Mouse (Mus musculus): Measurements from ENCODE around the gene Cfap97d2. TPM values are rescaled to one million over a fixed set of nuclear protein-coding genes. Genes with fewer than 3 reads are reported as not detected.

The Cfap97d2 gene
- total RNA-seq, 2 experiments from 2014 or later: not detected

Other genes with a start within 250 kb of the Cfap97d2 start
- gene Gas6, start 211.4 kb upstream of the Cfap97d2 start, total RNA-seq (2014; fragmentation: Nextera tagmentation): not detected in 2 replicates
- gene Gas6, start 211.4 kb upstream of the Cfap97d2 start, total RNA-seq (2017): 1.3 TPM in 1 of 2 replicates, not detected in the other
- gene 1700029H14Rik, start 143.4 kb upstream of the Cfap97d2 start, total RNA-seq (2014; fragmentation: Nextera tagmentation): not detected in 2 replicates
- gene 1700029H14Rik, start 143.4 kb upstream of the Cfap97d2 start, total RNA-seq (2017): not detected in 2 replicates
- 34.4 and 36.2 TPM in 2 replicates for gene Rasa3, start 28.3 kb upstream of the Cfap97d2 start, total RNA-seq (2014; fragmentation: Nextera tagmentation)
- 25.9 and 43.0 TPM in 2 replicates for gene Rasa3, start 28.3 kb upstream of the Cfap97d2 start, total RNA-seq (2017)
- gene Cdc16, start 51.8 kb downstream of the Cfap97d2 start, total RNA-seq (2014; fragmentation: Nextera tagmentation): 48.8 and 72.3 TPM in 2 replicates
- gene Cdc16, start 51.8 kb downstream of the Cfap97d2 start, total RNA-seq (2017): 52.0 and 55.6 TPM in 2 replicates
- 19.9 and 29.4 TPM in 2 replicates for gene Upf3a, start 79.7 kb downstream of the Cfap97d2 start, total RNA-seq (2014; fragmentation: Nextera tagmentation)
- 32.6 and 33.0 TPM in 2 replicates for gene Upf3a, start 79.7 kb downstream of the Cfap97d2 start, total RNA-seq (2017)
- not detected in 2 replicates for gene AF366264, start 132.5 kb downstream of the Cfap97d2 start, total RNA-seq (2014; fragmentation: Nextera tagmentation)
- not detected in 2 replicates for gene AF366264, start 132.5 kb downstream of the Cfap97d2 start, total RNA-seq (2017)
- 39.4 and 41.1 TPM in 2 replicates for gene Champ1, start 163.8 kb downstream of the Cfap97d2 start, total RNA-seq (2014; fragmentation: Nextera tagmentation)
- 38.4 and 38.5 TPM in 2 replicates for gene Champ1, start 163.8 kb downstream of the Cfap97d2 start, total RNA-seq (2017)
- 1.1 and 8.7 TPM in 2 replicates for gene Coprs, start 184.4 kb downstream of the Cfap97d2 start, total RNA-seq (2014; fragmentation: Nextera tagmentation)
- gene Coprs, start 184.4 kb downstream of the Cfap97d2 start, total RNA-seq (2017): 2.4 and 7.7 TPM in 2 replicates

Data from megakaryocyte-erythroid progenitor cell, adult 5-6 weeks (primary cell).